Mouse (Mus musculus) retina, postnatal 7 days (tissue): ENCODE results near the gene Plpp7.

Experiments
- DNase-seq: peaks from one replicate; pipeline ENCODE4 v3.0.0-alpha.2; 2012; ENCODE audit warnings: low read depth, low spot score

Plpp7 gene

DNA sequence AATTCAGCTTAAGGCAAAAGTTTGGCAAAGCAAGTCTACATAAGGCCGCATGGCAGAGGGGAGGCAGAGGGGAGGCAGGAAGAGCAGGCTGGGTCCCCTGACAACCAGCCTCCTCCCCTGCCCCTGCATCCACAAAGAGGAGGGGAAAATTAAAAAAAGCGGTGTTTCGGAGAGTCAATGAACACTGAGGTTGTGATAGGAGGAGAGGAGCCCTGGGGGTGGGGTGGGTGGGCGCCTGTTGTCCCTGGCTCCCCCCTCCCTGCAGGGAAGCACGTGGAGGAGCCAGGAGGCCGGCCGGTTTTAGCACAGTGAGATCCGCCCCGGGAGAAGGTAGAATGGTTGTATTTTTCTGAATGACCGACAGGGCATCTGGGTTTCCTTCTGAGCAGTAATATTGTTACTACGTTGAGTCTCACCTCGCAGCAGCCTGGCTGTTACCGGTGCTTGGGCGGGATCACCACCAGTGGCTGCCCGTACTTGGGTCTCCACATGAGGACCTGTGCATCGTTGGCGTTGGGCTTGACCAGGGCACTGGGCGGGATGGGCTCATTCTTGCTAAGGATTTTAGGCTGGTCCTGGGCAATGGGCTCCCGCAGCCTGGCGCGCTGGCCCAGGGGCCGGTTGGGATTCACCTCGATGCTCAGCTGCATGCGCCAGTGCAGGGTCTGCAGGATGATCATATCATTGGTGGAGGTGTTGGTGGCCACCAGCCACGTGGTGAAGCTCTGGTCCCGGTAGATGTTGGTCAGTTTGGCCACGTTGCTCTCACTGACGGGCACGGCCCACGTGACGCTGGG lies 26.3 kb upstream of the Plpp7 start:
- DNase-seq: no peak

DNA sequence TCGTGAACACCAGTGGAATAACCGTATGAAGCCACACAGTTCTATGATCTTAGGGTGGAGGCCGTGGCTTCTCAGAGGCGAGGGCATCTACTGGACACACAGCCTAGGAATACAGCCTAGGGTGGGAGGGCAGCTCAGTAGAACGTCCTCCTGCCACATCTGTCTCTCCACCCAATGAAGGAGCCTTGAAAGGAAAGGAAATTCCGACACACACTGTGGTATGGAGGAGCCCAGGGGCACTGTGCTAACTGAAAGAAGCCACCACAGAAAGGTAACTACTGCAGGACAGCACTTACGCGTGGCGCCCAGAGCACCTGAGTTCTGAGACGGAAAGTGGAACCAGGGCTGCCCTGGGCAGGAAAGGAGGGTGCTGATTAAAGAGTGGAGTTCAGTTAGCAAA lies 24.6 kb upstream of the Plpp7 start:
- no peak for DNase-seq

DNA sequence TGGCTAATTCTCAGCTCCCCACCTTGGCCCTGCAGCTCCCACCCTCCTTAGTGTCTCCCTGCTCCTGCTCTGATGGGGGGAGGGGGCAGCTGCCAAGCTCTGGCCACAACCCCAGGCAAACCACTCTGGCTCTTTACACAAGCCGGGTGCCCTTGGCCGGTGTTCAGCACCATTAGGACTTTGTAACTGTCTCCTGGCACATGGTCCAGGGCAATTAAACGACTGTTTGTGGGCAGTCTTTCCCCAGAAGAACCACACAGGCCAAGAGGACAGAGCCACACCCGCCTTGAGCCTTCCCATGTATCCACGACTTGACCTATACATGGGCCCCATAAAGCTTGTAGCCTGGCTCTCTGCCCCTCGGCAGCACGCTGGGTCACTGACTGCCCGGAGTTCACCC lies 20.9 kb upstream of the Plpp7 start:
- DNase-seq: no peak

DNA sequence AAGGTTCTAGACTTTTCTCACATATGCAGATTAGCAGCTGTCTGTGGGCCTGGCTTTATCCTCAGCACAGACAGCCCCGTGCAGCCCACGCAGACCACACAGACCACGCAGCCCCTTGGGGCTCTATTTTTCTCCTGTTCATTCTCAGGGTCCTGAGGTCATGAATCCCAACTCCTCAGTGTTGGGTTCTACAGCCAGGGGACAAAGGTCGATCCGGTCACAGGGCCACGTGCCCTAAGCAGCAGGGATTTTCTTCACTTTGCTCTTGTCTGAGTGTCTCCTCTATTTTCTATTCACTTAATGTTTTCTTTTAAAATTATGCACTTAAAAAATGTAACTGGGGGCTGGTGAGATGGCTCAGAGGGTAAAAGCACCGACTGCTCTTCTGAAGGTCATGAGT lies 20.0 kb upstream of the Plpp7 start:
- DNase-seq: no peak

DNA sequence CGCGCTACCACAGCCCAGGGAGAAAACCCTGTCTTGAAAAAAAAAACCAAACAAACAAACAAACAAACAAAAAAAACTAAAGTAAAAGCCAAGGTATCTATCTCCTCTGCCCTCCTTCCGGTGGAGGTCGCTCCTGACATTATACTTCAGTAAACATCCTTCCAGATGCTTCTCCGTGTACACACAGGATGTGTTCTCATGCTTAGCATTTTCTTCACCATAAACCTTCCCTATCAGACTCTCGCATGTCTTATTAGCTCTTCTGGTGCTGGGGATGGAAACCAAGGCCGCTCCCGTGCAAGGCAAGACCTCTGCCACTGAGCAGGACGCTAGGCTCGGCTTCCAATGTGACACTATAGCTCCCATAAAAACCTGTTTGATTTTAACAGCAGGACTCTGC lies 17.6 kb upstream of the Plpp7 start:
- no peak for DNase-seq

DNA sequence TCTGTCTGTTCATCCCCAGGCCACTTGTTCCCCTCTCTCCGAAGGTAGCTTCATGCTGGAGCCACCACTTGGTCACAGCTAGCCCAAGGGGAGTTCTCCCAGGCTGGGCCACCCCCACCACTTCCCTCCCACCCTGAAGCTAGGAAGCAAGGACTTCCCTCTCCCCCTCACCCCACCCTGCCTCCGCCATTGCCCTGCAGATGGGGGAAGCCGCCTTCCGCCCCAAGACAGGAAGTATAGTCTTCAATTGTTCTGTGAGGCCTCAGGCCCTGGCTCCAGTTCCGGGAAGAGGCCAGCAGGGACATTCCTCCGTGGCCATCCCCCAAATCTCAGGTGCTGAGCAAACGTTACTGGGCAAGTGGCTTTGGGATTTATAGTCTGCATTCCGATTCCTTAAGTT lies 16.8 kb upstream of the Plpp7 start:
- DNase-seq: no peak

DNA sequence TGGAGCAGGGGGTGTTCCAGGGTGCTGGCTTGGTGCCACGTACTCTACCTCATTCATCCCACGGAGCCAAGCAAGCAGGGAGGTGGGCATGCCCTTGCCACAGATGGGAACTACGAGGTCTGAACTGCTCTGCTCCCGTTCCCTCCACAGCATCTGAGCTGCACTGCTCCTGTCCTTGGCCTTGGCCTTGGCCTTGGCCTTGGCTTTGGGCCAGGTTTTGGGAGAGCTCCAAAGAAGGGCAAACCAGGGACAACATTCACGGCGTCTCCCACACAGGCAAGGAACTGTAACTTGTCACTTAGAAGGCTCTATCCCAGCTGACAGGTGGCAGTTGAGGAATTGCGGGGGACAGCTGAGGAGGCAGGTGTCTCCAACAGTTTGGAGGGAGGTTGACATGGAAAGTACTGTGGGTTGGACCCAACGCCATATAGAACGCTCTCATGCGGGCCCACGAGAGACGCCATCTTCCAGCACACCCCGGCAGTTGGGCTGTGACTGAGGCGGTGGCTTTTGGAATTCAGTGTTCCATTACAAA lies 16.1 kb upstream of the Plpp7 start:
- DNase-seq: no peak

DNA sequence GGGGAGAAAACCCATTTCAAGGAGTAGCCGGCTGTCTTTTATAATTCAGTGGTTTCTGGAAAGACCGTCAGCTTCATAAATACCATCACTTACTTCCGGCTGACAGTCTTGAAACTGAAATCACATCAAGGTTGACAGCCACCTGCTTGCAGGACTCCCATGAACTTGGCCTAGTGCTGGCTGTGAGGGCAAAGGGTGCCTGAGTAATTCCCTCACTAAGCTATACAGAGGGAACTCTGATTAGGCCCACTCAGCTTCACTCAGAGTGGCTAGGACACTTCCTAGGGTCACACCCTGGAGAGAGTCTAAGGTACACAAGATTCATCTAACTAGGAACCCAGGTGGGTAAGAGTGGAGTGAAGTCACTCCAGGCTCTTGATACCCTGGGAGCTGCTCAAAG lies 14.6 kb upstream of the Plpp7 start:
- DNase-seq: no peak

DNA sequence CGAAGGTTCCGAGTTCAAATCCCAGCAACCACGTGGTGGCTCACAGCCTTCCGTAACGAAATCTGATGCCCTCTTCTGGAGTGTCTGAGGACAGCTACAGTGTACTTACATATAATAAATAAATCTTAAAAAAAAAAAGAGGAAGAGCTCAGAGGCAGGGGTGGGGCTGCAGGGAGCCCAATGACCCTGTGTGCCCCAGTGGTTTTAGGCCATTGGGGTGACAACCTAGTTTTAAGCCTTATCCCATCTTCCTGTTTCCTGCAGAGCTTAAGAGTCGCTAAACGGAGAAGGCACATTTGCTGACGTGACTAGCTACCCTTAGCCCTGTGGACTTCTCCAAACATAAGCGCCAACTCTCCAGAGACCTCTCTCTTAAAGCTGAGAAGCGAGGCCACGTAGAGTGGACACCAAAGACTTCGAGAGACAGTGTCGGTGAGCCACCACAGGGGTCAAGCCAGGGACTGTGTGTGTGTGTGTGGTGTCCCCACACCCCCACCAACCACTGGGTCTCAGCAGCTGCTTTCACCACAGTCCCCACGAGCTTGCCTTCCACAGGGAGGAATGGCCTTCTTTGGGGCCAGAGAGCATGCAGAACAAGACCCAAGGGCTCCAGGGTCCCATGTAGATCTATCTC lies 13.9 kb upstream of the Plpp7 start:
- no peak for DNase-seq

DNA sequence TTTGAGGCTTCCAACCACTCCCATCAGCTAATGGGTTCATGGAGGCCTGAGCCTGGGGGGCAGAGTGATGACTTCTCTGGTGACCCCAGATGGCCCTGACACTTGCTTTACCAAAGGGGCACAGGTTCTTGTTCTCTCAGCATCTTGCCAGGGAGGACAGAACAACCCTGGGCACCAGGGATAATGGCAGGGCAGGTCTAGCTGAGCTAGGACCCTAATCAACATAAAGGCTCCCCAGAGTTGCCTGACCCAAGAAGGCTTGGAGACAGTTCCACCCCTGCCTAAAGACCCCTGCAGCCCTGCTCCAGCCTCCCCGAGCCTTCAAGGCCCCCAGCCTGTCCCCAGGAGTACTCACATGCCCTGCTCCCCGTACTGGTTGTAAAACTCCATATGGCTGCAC lies 13.1 kb upstream of the Plpp7 start:
- no peak for DNase-seq

DNA sequence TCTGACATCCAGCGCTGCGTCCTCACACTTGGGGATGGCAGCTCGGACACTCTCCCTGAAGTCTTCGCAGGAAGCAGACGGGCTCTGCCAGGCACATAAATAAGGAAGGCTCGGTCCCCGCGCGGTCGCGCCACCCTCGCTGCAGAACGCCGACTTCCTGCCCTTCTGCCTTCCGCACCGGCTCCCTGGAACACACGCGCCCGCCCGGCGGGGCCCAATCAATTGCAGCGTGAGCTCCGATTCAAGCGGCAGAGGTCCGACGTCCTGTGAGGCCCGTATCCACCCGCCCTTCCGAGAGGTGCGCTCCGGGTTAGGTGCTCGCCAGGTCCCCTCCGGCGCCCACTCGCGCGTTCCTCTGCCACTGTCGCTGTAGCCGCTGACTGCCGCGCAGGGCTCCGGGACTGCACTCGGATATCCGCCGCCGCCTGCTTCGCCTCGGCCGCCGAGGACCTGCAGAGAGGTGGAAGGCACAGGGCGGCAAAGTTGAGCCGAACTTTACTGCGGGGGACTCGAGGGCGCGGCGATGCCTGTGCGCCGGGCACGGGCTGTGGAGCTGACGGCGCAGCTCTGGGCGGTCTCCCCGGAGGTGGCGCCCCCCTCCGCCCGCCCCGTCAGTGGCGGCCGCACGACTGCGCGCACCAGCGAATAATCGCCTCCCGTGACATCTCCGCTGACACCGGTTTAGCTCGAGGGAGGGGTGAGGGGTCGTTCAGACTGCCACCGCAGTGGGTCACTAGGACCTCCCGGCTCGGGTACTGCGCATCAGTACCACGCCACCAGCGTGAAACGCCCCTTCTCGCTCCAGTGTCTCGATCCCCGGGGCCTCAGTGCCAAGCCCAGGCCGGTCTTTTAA lies 11.9 kb upstream of the Plpp7 start:
- no peak for DNase-seq

DNA sequence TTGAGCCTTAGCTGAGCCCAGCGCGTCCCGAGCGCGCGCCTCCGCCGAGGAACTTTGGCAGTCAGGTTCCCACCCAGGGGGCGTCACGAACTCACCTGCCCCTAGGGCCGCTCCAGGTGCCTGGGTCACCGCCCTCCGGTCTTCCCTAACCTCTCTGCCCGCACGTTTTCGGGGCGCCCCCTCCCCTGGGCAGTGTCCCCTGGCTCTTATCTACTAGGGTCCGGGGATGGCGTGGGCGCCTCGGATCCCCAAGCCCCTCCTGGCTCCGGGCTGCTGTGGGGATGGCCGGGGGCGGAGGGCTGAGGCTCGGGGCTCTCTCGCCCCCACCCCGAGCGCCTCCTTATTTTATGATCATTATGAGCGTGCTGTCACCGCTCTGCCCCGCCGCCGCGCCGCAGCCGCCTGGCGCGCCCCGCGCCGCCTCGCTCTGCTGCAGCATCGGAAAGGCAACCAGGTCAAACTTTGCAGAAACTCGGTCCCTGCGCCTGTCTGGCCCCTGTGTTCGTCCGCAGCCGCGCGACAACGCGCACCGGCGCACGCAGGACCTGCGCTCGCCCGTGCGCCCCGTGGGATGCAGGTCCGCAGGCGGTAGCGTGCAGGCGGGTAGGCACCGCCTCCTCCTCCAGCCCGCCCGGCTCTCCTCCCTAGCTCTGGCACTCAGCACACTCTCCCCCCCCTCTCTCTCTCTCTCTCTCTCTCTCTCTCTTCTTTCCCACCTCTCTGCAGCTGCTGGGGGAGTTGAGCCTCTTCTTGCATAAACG lies 11.0 kb upstream of the Plpp7 start, which contains the start of gene Fam78a:
Gene Fam78a, minus strand, starts transcription at position 747 of the 761 bp plus-strand sequence.
- DNase-seq: no peak

DNA sequence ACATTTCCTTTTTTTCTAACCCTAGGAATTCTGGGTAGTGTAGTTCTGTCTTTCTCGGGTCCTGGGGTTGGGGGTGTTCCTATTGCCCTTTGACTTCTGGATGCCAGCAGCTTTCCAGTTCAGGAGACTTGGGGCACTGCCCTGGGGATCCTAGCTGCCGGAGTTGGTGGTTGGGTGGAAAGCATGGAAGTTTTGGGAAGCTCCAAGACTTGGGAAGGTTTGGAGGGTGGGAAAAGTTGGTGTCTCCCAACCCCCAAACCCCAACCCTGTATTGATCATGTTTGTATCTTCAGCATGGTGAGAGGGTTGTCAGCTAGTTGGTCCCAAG lies 10.5 kb upstream of the Plpp7 start:
- DNase-seq: no peak

DNA sequence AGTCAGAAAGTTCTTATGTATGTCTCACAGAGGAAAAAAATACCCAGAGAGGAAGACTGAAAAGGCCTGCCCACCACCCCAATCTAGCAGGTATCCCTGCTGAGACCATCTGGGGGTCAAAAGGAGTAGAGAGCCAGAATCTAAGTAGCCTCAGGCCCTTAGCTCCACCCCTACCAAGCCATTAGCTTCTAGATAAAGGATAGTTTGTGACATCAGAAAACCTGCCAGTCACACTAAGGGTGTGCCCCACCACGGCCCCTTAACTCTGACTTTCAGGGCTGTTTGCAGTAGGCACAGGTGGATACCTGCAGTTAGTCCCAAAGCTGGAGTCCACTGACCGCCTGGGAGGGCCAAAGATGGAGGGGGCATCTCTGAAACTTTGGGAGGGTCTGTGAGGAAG lies 10.1 kb upstream of the Plpp7 start:
- no peak for DNase-seq

DNA sequence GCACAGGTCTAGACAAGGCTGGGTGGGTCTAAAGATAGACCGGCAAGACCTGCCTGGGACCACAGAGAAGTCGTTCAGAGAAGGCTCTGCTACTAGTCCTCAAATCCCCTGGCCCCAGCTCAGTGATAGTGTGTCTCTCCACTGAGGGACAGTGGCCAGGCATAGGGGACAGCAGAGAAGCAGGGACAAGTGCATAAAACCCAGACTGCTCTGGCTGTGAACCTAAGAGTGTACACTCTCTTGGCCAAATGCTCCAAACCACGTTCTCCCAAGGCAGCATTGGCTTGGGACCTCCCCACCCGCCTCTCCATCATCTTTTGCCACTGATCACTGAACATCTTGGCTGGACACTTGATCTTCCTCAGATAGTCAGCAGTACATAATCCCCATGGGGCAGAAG lies 7.7 kb upstream of the Plpp7 start:
- no peak for DNase-seq

DNA sequence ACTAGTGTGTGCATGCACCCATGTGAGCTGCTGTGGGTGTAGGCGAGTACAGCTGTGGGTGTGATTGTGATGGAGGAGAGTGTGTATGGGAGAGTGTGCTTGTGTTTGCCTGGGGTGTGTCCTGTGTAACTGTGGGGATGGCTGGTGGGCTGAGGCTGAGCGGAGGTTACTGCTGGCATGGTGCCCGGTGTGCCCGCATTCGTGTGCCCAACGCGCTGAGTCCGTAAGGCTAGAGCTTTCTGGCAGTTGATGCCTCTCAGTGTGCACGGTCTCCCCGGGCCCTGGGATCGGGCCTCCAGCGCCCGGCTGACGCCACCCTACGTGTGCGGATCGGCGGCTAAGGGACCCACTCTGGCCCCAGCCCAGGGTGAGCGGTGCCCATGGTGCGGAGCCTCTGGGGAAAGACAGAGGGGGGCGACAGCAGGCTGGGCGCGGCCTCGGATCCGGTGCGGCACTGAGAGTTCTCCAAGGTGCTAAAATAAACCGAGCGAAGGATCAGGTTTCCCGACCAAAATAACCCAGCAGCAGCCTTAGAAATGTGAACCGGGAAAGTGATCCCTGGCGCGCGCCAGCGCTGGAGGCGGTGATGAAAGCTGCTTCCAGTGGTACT lies 6.9 kb upstream of the Plpp7 start:
- no peak for DNase-seq

DNA sequence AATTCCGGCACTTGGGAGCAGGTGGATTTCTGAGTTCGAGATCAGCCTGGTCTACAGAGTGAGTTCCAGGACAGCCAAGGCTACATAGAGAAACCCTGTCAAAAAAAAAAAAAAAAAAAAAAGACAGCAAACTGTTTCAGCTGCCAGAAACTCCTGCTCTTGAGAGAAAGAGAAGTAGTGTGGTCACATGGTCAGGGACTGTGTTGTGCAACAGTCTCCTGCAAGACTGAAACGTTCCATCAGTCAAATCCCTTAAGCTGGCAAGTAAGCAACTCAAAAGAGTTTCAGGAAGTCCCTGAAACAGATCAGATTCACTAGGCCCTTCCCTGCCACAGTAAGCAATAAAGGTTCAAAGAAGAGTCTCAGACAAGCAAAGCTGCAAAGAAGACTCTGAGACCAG lies 5.7 kb upstream of the Plpp7 start:
- DNase-seq: no peak

DNA sequence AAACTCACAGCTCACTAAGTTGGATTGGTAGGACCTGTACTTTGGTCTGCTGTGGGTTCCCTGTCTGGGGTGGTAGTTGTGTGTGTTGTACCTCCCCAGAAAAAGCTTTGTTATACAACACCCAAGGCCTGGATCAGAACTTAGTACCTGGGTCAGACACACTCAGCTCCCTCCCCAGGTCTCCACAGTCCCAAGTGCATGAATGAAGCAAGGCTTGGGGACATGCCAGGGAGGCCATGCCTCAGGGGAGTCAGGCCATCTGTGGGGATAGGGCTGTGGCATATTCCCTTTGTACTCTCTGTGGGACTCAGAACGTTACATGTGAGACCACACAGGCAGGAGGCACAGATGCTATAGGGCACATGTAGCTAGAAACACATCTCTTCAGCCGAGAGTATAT lies 5.2 kb upstream of the Plpp7 start:
- no peak for DNase-seq

DNA sequence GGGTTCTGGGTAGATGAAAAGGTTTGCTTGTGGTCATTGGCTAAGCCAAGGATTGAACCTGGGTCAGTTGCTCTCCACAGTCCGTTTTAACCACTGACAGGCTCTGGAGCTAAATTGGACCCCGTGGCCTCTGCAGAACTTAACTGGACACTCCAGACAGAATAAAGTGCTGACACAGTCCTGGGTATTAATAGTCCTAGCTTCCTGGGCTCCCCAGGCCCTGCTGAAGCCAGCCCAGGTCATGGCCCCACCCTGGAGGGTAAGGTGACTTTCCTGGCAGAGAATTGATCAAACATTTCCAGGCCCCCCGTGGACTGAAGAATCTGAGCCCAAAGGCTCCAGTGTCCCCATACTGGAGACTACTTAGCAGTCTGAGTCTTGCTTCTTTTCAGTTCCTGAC lies 3.4 kb upstream of the Plpp7 start:
- no peak for DNase-seq

DNA sequence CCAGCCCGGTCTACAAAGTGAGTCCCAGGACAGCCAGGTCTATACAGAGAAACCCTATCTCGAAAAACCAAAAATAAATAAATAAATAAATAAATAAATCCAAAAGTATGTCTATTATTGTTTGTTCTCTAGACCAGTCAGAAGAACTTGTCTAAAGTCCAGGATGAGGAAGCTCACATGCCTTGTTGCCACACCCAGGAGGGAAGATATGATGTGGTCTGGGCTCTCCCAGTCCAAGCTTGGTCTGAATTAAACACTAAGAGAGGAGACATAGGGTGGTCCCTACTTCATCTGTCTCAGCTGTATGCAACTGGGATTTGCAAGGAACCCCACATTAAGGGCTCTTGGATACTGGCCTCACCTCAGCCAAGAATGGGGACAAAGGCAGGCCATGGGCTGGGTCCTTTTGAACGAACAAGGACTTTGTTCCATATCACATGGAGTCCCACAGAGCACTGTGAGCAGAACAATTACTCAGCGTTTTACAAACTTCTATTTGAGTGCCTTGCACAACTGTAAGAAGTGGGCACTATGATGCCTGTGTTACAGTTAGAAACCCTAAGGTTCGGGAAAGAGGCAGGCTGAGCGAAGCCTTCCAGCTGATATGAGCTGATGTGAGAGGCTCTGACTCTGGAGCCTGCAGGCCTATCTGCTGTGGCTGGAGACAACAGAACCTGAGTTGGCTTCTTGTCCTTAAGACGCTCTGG lies 1.2 kb upstream of the Plpp7 start:
- DNase-seq: no peak

DNA sequence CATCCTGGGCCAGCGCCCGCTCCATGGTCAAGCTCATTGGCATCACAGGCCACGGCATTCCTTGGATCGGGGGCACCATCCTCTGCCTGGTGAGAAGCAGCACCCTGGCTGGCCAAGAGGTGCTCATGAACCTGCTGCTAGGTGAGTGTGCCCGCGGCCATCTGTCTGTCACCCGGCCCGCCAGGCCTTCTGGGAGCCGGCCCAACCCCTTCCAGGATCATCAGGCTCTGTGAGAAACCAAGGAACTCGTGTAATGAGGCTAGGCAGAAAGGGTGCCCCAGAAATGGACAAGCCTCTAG lies 743 bp downstream of the Plpp7 start:
- no peak for DNase-seq
